ENCODE assay signal across 16 mouse cellular contexts in the genomic region with DNA sequence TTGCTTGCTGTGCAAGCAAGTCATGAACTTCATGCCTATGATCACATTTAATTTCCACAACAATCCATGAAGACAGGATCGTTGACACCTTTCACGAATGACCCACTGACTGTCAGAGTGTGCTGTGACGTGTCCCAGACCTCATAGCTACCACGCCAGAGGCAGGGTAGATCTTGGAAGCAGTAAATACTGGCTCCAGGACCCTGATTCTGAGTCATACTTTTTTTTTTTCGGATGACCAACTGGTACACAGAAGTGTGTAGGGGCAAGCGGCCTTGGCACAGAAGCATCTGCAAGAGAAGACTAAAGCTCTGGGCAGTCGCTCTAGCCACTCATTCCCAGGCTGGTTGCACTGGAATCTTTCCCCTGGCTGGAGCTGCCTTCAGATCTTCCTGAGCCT.
DNase-seq lines count a peak whose midpoint lies in the region; ATAC-seq and TF ChIP-seq lines count a peak whose summit lies in the region.
"Had no signal": no experiment of that assay in that cellular context is flagged by ENCODE, and none has a peak within 500 bp of the region (broad histone marks: within the 10 kb centered on the region; RNA-seq: fewer than 3 reads in every experiment).

No protein-coding gene starts in this region.

- H3K9me3 ChIP-seq in heart, embryonic 12.5 days (replicated peaks) = no peaks in the 10 kb centered on the region
- no peaks in the 10 kb centered on the region for H3K9me3 ChIP-seq in midbrain, embryonic 11.5 days (ENCODE audit: control insufficient read depth, low read length)
- no peaks in the 10 kb centered on the region for H3K9me3 ChIP-seq in midbrain, embryonic 16.5 days (replicated peaks; ENCODE audit: control insufficient read depth, low read length, poor library complexity, severe bottlenecking)
- H3K9me3 ChIP-seq in liver, embryonic 16.5 days (replicated peaks; ENCODE audit: control insufficient read depth, low read length) = no peaks in the 10 kb centered on the region
- H3K9me3 ChIP-seq: embryonic facial prominence, embryonic 12.5 days; hindbrain, embryonic 10.5 days had no signal

- peaks cover 26% of the 10 kb centered on the region for H3K27me3 ChIP-seq in heart, embryonic 12.5 days (replicated peaks)
- H3K27me3 ChIP-seq in midbrain, embryonic 11.5 days (ENCODE audit: control insufficient read depth, insufficient read depth, low read length) = peaks cover 2% of the 10 kb centered on the region
- H3K27me3 ChIP-seq in midbrain, embryonic 16.5 days (ENCODE audit: control insufficient read depth, insufficient read depth, low read depth, low read length) = no peaks in the 10 kb centered on the region; the same call in none of the 2 replicates
- H3K27me3 ChIP-seq in liver, embryonic 16.5 days (ENCODE audit: control insufficient read depth, insufficient read depth, low read depth, low read length) = peaks cover 30% of the 10 kb centered on the region
- H3K27me3 ChIP-seq in cerebellum, adult 2 months (ENCODE audit: control insufficient read depth, insufficient read depth, low read length) = no peaks in the 10 kb centered on the region

- no peak for TF ChIP-seq POLR2A in cerebellum, adult 2 months (IDR thresholded peaks at IDR 0.05; ENCODE audit: borderline replicate concordance, insufficient read depth, low read length)

- no peak for ATAC-seq in heart, embryonic 12.5 days (ENCODE audit: insufficient number of reproducible peaks, low FRiP score)
- ATAC-seq in midbrain, embryonic 11.5 days (ENCODE audit: low FRiP score) = no peak
- ATAC-seq in midbrain, embryonic 16.5 days = no peak
- no peak for ATAC-seq in liver, embryonic 16.5 days (ENCODE audit: low read depth)
- ATAC-seq: CD4-positive, CD25-positive, alpha-beta regulatory T cell, adult 4 months; forebrain, embryonic 16.5 days had no signal

- H3K27ac ChIP-seq in heart, embryonic 12.5 days (ENCODE audit: poor library complexity, severe bottlenecking) = no peak overlapping the region
- no peak overlapping the region for H3K27ac ChIP-seq in midbrain, embryonic 11.5 days (ENCODE audit: low read depth, low read length)
- H3K27ac ChIP-seq in midbrain, embryonic 16.5 days (ENCODE audit: low read length) = no peak overlapping the region
- H3K27ac ChIP-seq in liver, embryonic 16.5 days (ENCODE audit: low read length) = peak overlapping the region; percentile 30; the same call in 1 of the 2 replicates
- H3K27ac ChIP-seq in cerebellum, adult 2 months (ENCODE audit: insufficient read depth, low read length) = no peak overlapping the region
- H3K27ac ChIP-seq: embryonic facial prominence, embryonic 12.5 days; hindbrain, embryonic 10.5 days; macrophage had no signal

- peak overlapping the region; percentile 94 for H3K4me2 ChIP-seq in heart, embryonic 12.5 days
- peak overlapping the region; percentile 87; the same call in 1 of the 2 replicates for H3K4me2 ChIP-seq in midbrain, embryonic 11.5 days
- no peak overlapping the region; the same call in 1 of the 2 replicates for H3K4me2 ChIP-seq in midbrain, embryonic 16.5 days (ENCODE audit: low read length)
- peak overlapping the region; percentile 15; the same call in 1 of the 2 replicates for H3K4me2 ChIP-seq in liver, embryonic 16.5 days (ENCODE audit: low read depth, low read length)

- no peak for DNase-seq in heart, postnatal 36 days
- DNase-seq in midbrain, embryonic 11.5 days (ENCODE audit: low spot score, missing footprints) = no peak
- DNase-seq in adrenal gland, postnatal 10 days = peak; percentile 61
- DNase-seq in cerebellum, adult 2 months = no peak
- DNase-seq: cerebellum, adult 8-10 months; kidney, adult 18-20 months; right cerebral cortex, adult 18-20 months; thymus, postnatal 25 days had no signal

- no peaks in the 10 kb centered on the region for H3K36me3 ChIP-seq in heart, embryonic 12.5 days
- peaks cover 5% of the 10 kb centered on the region; the same call in 1 of the 2 replicates for H3K36me3 ChIP-seq in midbrain, embryonic 11.5 days (ENCODE audit: control insufficient read depth, insufficient read depth, low read length)
- H3K36me3 ChIP-seq in midbrain, embryonic 16.5 days (ENCODE audit: control insufficient read depth, insufficient read depth, low read length) = no peaks in the 10 kb centered on the region
- no peaks in the 10 kb centered on the region for H3K36me3 ChIP-seq in liver, embryonic 16.5 days (ENCODE audit: control insufficient read depth, insufficient read depth)
- H3K36me3 ChIP-seq: embryonic facial prominence, embryonic 12.5 days had no signal

- WGBS in heart, embryonic 12.5 days = 30% methylated on average over 7 of the region's 7 CpGs
- WGBS in midbrain, embryonic 11.5 days = 85% methylated on average over 7 of the region's 7 CpGs
- WGBS in midbrain, embryonic 16.5 days = 88% methylated on average over 7 of the region's 7 CpGs
- WGBS in liver, embryonic 16.5 days (ENCODE audit: insufficient replicate concordance) = 60% methylated on average over 7 of the region's 7 CpGs
- 85% methylated on average over 7 of the region's 7 CpGs for WGBS in cerebellum, adult 2 months

- TF ChIP-seq CTCF in cerebellum, adult 2 months (IDR thresholded peaks at IDR 0.05; ENCODE audit: borderline replicate concordance, insufficient read depth, low read depth, low read length) = no peak

- peaks cover 21% of the 10 kb centered on the region for H3K4me1 ChIP-seq in heart, embryonic 12.5 days (replicated peaks)
- peaks cover 11% of the 10 kb centered on the region; the same call in 1 of the 2 replicates for H3K4me1 ChIP-seq in midbrain, embryonic 11.5 days (ENCODE audit: control insufficient read depth, insufficient read depth, low read length)
- peaks cover 13% of the 10 kb centered on the region for H3K4me1 ChIP-seq in midbrain, embryonic 16.5 days (ENCODE audit: control insufficient read depth, insufficient read depth, low read length)
- no peaks in the 10 kb centered on the region; the same call in 1 of the 2 replicates for H3K4me1 ChIP-seq in liver, embryonic 16.5 days (ENCODE audit: control insufficient read depth, low read depth, low read length)
- H3K4me1 ChIP-seq in cerebellum, adult 2 months (ENCODE audit: control insufficient read depth, insufficient read depth, low read length) = no peaks in the 10 kb centered on the region

- intact Hi-C loops in heart, postnatal 36 days (cut with DNase I) = no loop called here

- H3K4me3 ChIP-seq in heart, embryonic 12.5 days = no peak overlapping the region
- no peak overlapping the region for H3K4me3 ChIP-seq in midbrain, embryonic 11.5 days (ENCODE audit: low read depth, low read length)
- H3K4me3 ChIP-seq in midbrain, embryonic 16.5 days (ENCODE audit: low read depth, low read length) = no peak overlapping the region
- no peak overlapping the region for H3K4me3 ChIP-seq in liver, embryonic 16.5 days (ENCODE audit: low read depth, low read length)
- no peak overlapping the region for H3K4me3 ChIP-seq in cerebellum, adult 2 months (replicated peaks; ENCODE audit: insufficient read depth, low read depth, low read length)
- H3K4me3 ChIP-seq: embryonic facial prominence, embryonic 12.5 days had no signal

- no peak overlapping the region for H3K9ac ChIP-seq in heart, embryonic 12.5 days
- no peak overlapping the region for H3K9ac ChIP-seq in midbrain, embryonic 11.5 days (ENCODE audit: low read length)
- no peak overlapping the region for H3K9ac ChIP-seq in midbrain, embryonic 16.5 days (ENCODE audit: low read depth, low read length)
- no peak overlapping the region for H3K9ac ChIP-seq in liver, embryonic 16.5 days (ENCODE audit: low read depth, low read length)
- H3K9ac ChIP-seq: embryonic facial prominence, embryonic 12.5 days had no signal
